Mouse (Mus musculus) layer of hippocampus, adult 18-20 months (tissue): ENCODE measurements around the gene Kif5a. TPM values are rescaled to one million over a fixed set of nuclear protein-coding genes. Genes with fewer than 3 reads are reported as not detected.
A peak's percentile ranks its signal among the peaks of the same experiment; 100 is the strongest.

Source experiments
- DNase-seq, 2 experiments: peaks; one replicate each; pipeline ENCODE4 v3.0.0; 2022; ENCODE audit warnings: low spot score in 2 of 2
- total RNA-seq, 2 experiments: library from RNA; stranded (reverse); gene quantifications; 2 replicates each; pipeline ENCODE4 v1.2.3; 2021

Kif5a gene
- total RNA-seq, 2 experiments from 2014 or later = 839 to 860 TPM

DNA sequence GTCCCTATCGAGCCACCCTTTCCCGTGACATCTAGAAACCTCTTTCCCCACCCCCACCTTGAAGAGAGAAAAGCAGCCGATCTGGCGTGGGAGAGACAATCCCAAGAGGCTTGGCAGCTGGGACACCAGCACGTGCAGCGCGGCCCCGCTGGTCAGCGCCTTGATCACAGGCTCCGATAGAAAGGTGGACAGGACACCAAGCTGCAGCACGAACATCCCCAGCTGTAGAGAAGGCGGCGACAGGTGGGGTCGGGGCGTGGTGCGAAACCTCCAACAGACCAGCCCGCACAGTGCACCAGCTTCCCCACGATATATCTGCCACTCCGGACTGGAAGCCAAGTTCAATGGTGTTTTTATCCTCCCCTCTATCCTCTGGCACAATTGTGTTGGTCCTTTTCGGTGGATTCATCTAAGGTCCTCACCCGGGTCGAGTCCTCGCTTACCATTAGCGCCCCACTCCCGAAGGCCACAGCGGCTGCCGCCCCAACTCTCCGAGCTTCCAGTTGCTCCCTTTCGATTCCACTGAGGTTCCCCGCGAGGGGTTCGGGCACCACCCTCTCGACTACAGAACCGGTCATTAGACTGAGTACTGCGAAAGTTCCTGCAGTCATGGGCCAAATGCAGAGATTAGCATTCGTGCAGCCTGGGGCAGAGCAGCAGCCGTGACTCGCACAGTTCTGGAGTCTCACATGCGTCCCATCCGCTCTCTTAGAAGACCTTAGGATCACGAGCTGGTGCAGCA, 84.7 kb downstream of the Kif5a start:
- DNase-seq = no peak

DNA sequence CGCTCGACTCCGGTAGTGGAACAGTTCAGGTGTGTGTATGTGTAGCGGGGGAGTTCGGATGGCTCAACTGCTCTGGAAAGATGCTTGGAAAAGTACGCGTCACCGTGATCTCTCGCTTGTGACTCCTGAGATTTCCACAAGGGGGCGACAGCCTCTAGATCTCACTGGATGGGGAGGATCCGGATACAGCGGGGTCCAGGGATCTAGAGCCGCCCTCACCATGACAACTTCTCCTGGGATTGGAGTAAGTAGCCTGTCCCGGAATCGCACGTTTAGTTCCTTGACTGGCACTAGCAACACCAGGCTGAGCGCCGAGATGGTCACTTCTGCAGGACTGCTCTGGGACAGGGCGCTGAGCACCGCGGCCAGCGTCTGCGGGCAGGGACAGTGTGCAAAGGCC, 85.4 kb downstream of the Kif5a start:
- peak in 1 of 2 experiments; percentile 88 for DNase-seq

DNA sequence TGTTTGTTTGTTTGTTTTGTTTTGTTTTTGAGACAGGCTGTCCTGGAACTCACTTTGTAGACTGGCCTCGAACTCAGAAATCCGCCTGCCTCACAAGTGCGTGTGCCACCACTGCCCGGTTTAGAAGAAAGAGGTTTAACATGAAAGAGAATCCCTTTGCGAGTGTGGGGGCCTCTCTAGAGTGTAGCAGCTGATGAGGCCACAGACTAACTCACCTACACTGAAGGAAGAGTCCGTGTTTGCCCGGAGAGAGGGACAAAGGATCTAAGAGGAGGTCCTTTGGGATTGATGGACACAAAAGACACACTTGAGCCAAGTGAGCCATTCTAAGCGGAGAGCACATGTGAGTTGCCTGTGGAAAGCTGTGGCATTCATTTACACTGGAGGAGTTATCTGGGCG, 85.9 kb downstream of the Kif5a start:
- no peak for DNase-seq

DNA sequence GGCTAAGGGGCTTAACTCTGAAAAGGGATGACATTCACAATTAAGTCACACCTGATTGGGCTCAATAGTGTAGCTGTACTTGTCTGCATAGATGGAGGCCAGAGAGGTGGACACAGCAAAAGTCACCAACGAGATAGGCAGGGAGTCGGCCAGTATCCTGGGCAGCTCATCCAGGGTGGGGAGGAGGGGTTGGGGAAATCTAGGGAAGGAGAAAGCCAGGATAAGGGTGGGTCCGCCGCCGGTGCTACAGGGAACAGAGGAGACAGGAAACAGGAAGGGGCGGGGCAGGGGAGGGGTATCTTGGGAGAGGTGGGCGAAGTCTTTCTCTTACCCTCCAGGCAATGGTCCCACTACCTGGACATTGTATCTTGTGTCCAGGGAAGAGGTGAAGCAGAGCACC, 86.4 kb downstream of the Kif5a start:
- DNase-seq = no peak

DNA sequence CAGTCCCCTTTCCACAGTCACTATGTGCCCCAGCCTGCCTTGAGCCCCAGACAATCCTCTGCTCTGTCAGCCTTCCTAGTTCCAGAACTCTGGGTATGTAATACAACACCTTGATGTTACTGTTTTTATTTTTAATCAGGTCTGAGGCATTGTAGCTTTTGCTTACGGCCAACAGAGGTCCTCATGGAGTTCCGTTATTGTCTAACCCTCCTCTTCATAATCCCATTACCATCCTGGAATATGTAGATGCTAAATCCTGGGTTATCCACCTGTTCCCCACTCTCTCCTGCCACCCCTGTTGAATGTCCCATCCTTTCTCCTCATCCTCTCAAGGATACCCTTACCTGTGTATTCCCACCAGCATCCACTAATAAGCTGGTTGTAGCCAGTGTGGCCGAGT, 86.9 kb downstream of the Kif5a start:
- peak in 1 of 2 experiments; percentile 4 for DNase-seq

Other genes starting within 250 kb of the Kif5a start
- gene Tsfm, start 232.5 kb downstream of the Kif5a start, total RNA-seq = 10 to 100 TPM; 28.0 to 29.0 TPM
- 10 to 100 TPM; 11.2 to 12.6 TPM for gene Mettl1, start 221.9 kb downstream of the Kif5a start, total RNA-seq
- under 1 TPM; 0.17 to 0.38 TPM for gene Eef1akmt3, start 221.8 kb downstream of the Kif5a start, total RNA-seq
- 1 to 10 TPM in 1 of 2 experiments, under 1 TPM in 1; 0.91 to 1.2 TPM for gene Cyp27b1, start 215.1 kb downstream of the Kif5a start, total RNA-seq
- 10 to 100 TPM; 20.5 to 21.9 TPM for gene March9, start 203.2 kb downstream of the Kif5a start, total RNA-seq
- gene Cdk4, start 199.8 kb downstream of the Kif5a start, total RNA-seq = 10 to 100 TPM; 83.9 to 91.1 TPM
- 10 to 100 TPM; 60.3 to 60.7 TPM for gene Tspan31, start 193.1 kb downstream of the Kif5a start, total RNA-seq
- gene Agap2, start 188.1 kb downstream of the Kif5a start, total RNA-seq = 100 to 1,000 TPM; 807 to 841 TPM
- 100 to 1,000 TPM; 105 to 107 TPM for gene Os9, start 142.2 kb downstream of the Kif5a start, total RNA-seq
- 100 to 1,000 TPM; 122 to 124 TPM for gene B4galnt1, start 98.1 kb downstream of the Kif5a start, total RNA-seq
- gene Slc26a10, start 82.7 kb downstream of the Kif5a start, total RNA-seq = 10 to 100 TPM; 10.2 to 13.5 TPM
- 100 to 1,000 TPM; 338 to 373 TPM for gene Arhgef25, start 73.3 kb downstream of the Kif5a start, total RNA-seq
- 100 to 1,000 TPM; 210 to 217 TPM for gene Dtx3, start 67.6 kb downstream of the Kif5a start, total RNA-seq
- 100 to 1,000 TPM; 103 to 114 TPM for gene Pip4k2c, start 51.8 kb downstream of the Kif5a start, total RNA-seq
- 100 to 1,000 TPM; 253 to 259 TPM for gene Dctn2, start 3.0 kb upstream of the Kif5a start, total RNA-seq
- 10 to 100 TPM; 48.1 to 53.2 TPM for gene Mbd6, start 25.7 kb upstream of the Kif5a start, total RNA-seq
- gene Mars, start 48.4 kb upstream of the Kif5a start, total RNA-seq = 10 to 100 TPM; 55.2 to 57.5 TPM
- gene Arhgap9, start 58.6 kb upstream of the Kif5a start, total RNA-seq = under 1 TPM; 0.84 to 0.92 TPM
- 1 to 10 TPM; 1.5 to 2.0 TPM for gene Gli1, start 78.6 kb upstream of the Kif5a start, total RNA-seq
- not detected for gene Inhbe, start 91.1 kb upstream of the Kif5a start, total RNA-seq
- gene Inhbc, start 107.1 kb upstream of the Kif5a start, total RNA-seq = not detected
- 100 to 1,000 TPM; 164 to 167 TPM for gene R3hdm2, start 117.0 kb upstream of the Kif5a start, total RNA-seq
- gene Stac3, start 238.3 kb upstream of the Kif5a start, total RNA-seq = 1 to 10 TPM; 2.4 to 3.5 TPM